Mouse (Mus musculus): ENCODE results near the gene Cmklr1. TPM values are rescaled to one million over a fixed set of nuclear protein-coding genes. Genes with fewer than 3 reads are reported as not detected.

Gene Cmklr1
- polyA plus RNA-seq, 1 experiment from 2014 or later = 2.2 TPM

GRCm38 (mm10) chr5:113608511-113608910 is 41.7 kb downstream of the Cmklr1 start:
- 0 out of 2 replicates have a peak, but pooled peaks cover 9% of the 10 kb centered on the region for H3K27me3 ChIP-seq (ENCODE audit: control insufficient read depth, insufficient read depth, low read length)
- H3K36me3 ChIP-seq (ENCODE audit: control insufficient read depth, insufficient read depth, low read length) = no peaks in the 10 kb centered on the region
- ATAC-seq (ENCODE audit: insufficient number of reproducible peaks, insufficient read depth, low FRiP score, low read depth) = no peak
- no peak overlapping the region for H3K4me2 ChIP-seq (ENCODE audit: low read length)
- H3K9me3 ChIP-seq (ENCODE audit: control insufficient read depth, low read length) = no peaks in the 10 kb centered on the region
- H3K9ac ChIP-seq (ENCODE audit: low read length) = no peak overlapping the region
- WGBS = 77% methylated on average over 8 of the region's 8 CpGs
- H3K4me3 ChIP-seq (ENCODE audit: control insufficient read depth in 1 of 2, insufficient read depth in 1 of 2, low read depth in 1 of 2, low read length in 2 of 2) = no peak overlapping the region
- 0 out of 4 replicates have a peak, but pooled peaks cover 0 to 8% of the 10 kb centered on the region in 2 experiments for H3K4me1 ChIP-seq (ENCODE audit: control insufficient read depth in 2 of 2, insufficient read depth in 2 of 2, low read length in 2 of 2)
- no peak overlapping the region for H3K27ac ChIP-seq (replicated peaks in 1 of 2; ENCODE audit: control insufficient read depth in 1 of 2, insufficient read depth in 1 of 2, low read depth in 2 of 2, low read length in 2 of 2)

- no peak overlapping the region for H3K4me2 ChIP-seq (ENCODE audit: low read length)
- 0 out of 4 replicates have a peak, but pooled peaks cover 0 to 8% of the 10 kb centered on the region in 2 experiments for H3K4me1 ChIP-seq (ENCODE audit: control insufficient read depth in 2 of 2, insufficient read depth in 2 of 2, low read length in 2 of 2)
- ATAC-seq (ENCODE audit: insufficient number of reproducible peaks, insufficient read depth, low FRiP score, low read depth) = no peak
- H3K36me3 ChIP-seq (ENCODE audit: control insufficient read depth, insufficient read depth, low read length) = no peaks in the 10 kb centered on the region
- WGBS = 33% methylated on average over 13 of the region's 13 CpGs
- H3K9ac ChIP-seq (ENCODE audit: low read length) = no peak overlapping the region
- no peak overlapping the region for H3K4me3 ChIP-seq (ENCODE audit: control insufficient read depth in 1 of 2, insufficient read depth in 1 of 2, low read depth in 1 of 2, low read length in 2 of 2)
- H3K27me3 ChIP-seq (ENCODE audit: control insufficient read depth, insufficient read depth, low read length) = 0 out of 2 replicates have a peak, but pooled peaks cover 9% of the 10 kb centered on the region
- H3K27ac ChIP-seq (replicated peaks in 1 of 2; ENCODE audit: control insufficient read depth in 1 of 2, insufficient read depth in 1 of 2, low read depth in 2 of 2, low read length in 2 of 2) = peak overlapping the region in 1 of 2 experiments; percentile 53; a peak in 2 of 4 replicates
- H3K9me3 ChIP-seq (ENCODE audit: control insufficient read depth, low read length) = no peaks in the 10 kb centered on the region
Measured at GRCm38 (mm10) chr5:113607941-113608431, 42.2 kb downstream of the Cmklr1 start.

- WGBS = 61% methylated on average over 8 of the region's 8 CpGs
- Histone ChIP-seq H3K36me3 (ENCODE audit: control insufficient read depth, insufficient read depth, low read length) (no peaks in the 10 kb centered on the region), H3K9me3 (ENCODE audit: control insufficient read depth, low read length) (no peaks in the 10 kb centered on the region), H3K4me3 (ENCODE audit: control insufficient read depth in 1 of 2, insufficient read depth in 1 of 2, low read depth in 1 of 2, low read length in 2 of 2) (no peak overlapping the region), H3K4me1 (ENCODE audit: control insufficient read depth in 2 of 2, insufficient read depth in 2 of 2, low read length in 2 of 2) (0 out of 4 replicates have a peak, but pooled peaks cover 0 to 8% of the 10 kb centered on the region in 2 experiments), H3K9ac (ENCODE audit: low read length) (no peak overlapping the region), H3K4me2 (ENCODE audit: low read length) (no peak overlapping the region), H3K27ac (replicated peaks in 1 of 2; ENCODE audit: control insufficient read depth in 1 of 2, insufficient read depth in 1 of 2, low read depth in 2 of 2, low read length in 2 of 2) (peak overlapping the region in 1 of 2 experiments; percentile 53; a peak in 2 of 4 replicates), H3K27me3 (ENCODE audit: control insufficient read depth, insufficient read depth, low read length) (0 out of 2 replicates have a peak, but pooled peaks cover 9% of the 10 kb centered on the region)
- ATAC-seq (ENCODE audit: insufficient number of reproducible peaks, insufficient read depth, low FRiP score, low read depth) = no peak
Measured at GRCm38 (mm10) chr5:113606961-113607785, 43.1 kb downstream of the Cmklr1 start.

GRCm38 (mm10) chr5:113606121-113606520 is 44.1 kb downstream of the Cmklr1 start:
- no peaks in the 10 kb centered on the region for H3K36me3 ChIP-seq (ENCODE audit: control insufficient read depth, insufficient read depth, low read length)
- no peaks in the 10 kb centered on the region for H3K9me3 ChIP-seq (ENCODE audit: control insufficient read depth, low read length)
- 0 out of 4 replicates have a peak, but pooled peaks cover 0 to 5% of the 10 kb centered on the region in 2 experiments for H3K4me1 ChIP-seq (ENCODE audit: control insufficient read depth in 2 of 2, insufficient read depth in 2 of 2, low read length in 2 of 2)
- WGBS = 77% methylated on average over 3 of the region's 3 CpGs
- no peak overlapping the region for H3K4me3 ChIP-seq (ENCODE audit: control insufficient read depth in 1 of 2, insufficient read depth in 1 of 2, low read depth in 1 of 2, low read length in 2 of 2)
- H3K27me3 ChIP-seq (ENCODE audit: control insufficient read depth, insufficient read depth, low read length) = 0 out of 2 replicates have a peak, but pooled peaks cover 9% of the 10 kb centered on the region
- ATAC-seq (ENCODE audit: insufficient number of reproducible peaks, insufficient read depth, low FRiP score, low read depth) = no peak
- H3K4me2 ChIP-seq (ENCODE audit: low read length) = no peak overlapping the region
- H3K9ac ChIP-seq (ENCODE audit: low read length) = no peak overlapping the region
- no peak overlapping the region for H3K27ac ChIP-seq (replicated peaks in 1 of 2; ENCODE audit: control insufficient read depth in 1 of 2, insufficient read depth in 1 of 2, low read depth in 2 of 2, low read length in 2 of 2)

GRCm38 (mm10) chr5:113604758-113605157 is 45.5 kb downstream of the Cmklr1 start:
- Histone ChIP-seq H3K4me1 (ENCODE audit: control insufficient read depth in 2 of 2, insufficient read depth in 2 of 2, low read length in 2 of 2) (0 out of 4 replicates have a peak, but pooled peaks cover 0 to 5% of the 10 kb centered on the region in 2 experiments), H3K4me2 (ENCODE audit: low read length) (no peak overlapping the region), H3K36me3 (ENCODE audit: control insufficient read depth, insufficient read depth, low read length) (no peaks in the 10 kb centered on the region), H3K27ac (replicated peaks in 1 of 2; ENCODE audit: control insufficient read depth in 1 of 2, insufficient read depth in 1 of 2, low read depth in 2 of 2, low read length in 2 of 2) (no peak overlapping the region), H3K9me3 (ENCODE audit: control insufficient read depth, low read length) (no peaks in the 10 kb centered on the region), H3K27me3 (ENCODE audit: control insufficient read depth, insufficient read depth, low read length) (0 out of 2 replicates have a peak, but pooled peaks cover 9% of the 10 kb centered on the region), H3K4me3 (ENCODE audit: control insufficient read depth in 1 of 2, insufficient read depth in 1 of 2, low read depth in 1 of 2, low read length in 2 of 2) (no peak overlapping the region), H3K9ac (ENCODE audit: low read length) (no peak overlapping the region)
- WGBS = 78% methylated on average over 4 of the region's 4 CpGs
- ATAC-seq (ENCODE audit: insufficient number of reproducible peaks, insufficient read depth, low FRiP score, low read depth) = no peak

- Histone ChIP-seq H3K9me3 (ENCODE audit: control insufficient read depth, low read length) (no peaks in the 10 kb centered on the region), H3K9ac (ENCODE audit: low read length) (no peak overlapping the region), H3K4me1 (ENCODE audit: control insufficient read depth in 2 of 2, insufficient read depth in 2 of 2, low read length in 2 of 2) (0 out of 4 replicates have a peak, but pooled peaks cover 0 to 4% of the 10 kb centered on the region in 2 experiments), H3K4me3 (ENCODE audit: control insufficient read depth in 1 of 2, insufficient read depth in 1 of 2, low read depth in 1 of 2, low read length in 2 of 2) (no peak overlapping the region), H3K27me3 (ENCODE audit: control insufficient read depth, insufficient read depth, low read length) (0 out of 2 replicates have a peak, but pooled peaks cover 6% of the 10 kb centered on the region), H3K4me2 (ENCODE audit: low read length) (no peak overlapping the region), H3K36me3 (ENCODE audit: control insufficient read depth, insufficient read depth, low read length) (no peaks in the 10 kb centered on the region), H3K27ac (replicated peaks in 1 of 2; ENCODE audit: control insufficient read depth in 1 of 2, insufficient read depth in 1 of 2, low read depth in 2 of 2, low read length in 2 of 2) (no peak overlapping the region)
- ATAC-seq (ENCODE audit: insufficient number of reproducible peaks, insufficient read depth, low FRiP score, low read depth) = no peak
- 54% methylated on average over 9 of the region's 9 CpGs for WGBS
Measured at GRCm38 (mm10) chr5:113603471-113603870, 46.8 kb downstream of the Cmklr1 start.

- no peak overlapping the region for H3K27ac ChIP-seq (replicated peaks in 1 of 2; ENCODE audit: control insufficient read depth in 1 of 2, insufficient read depth in 1 of 2, low read depth in 2 of 2, low read length in 2 of 2)
- H3K27me3 ChIP-seq (ENCODE audit: control insufficient read depth, insufficient read depth, low read length) = no peaks in the 10 kb centered on the region
- H3K4me2 ChIP-seq (ENCODE audit: low read length) = no peak overlapping the region
- 74% methylated on average over 4 of the region's 4 CpGs for WGBS
- ATAC-seq (ENCODE audit: insufficient number of reproducible peaks, insufficient read depth, low FRiP score, low read depth) = no peak
- no peaks in the 10 kb centered on the region for H3K4me1 ChIP-seq (ENCODE audit: control insufficient read depth in 2 of 2, insufficient read depth in 2 of 2, low read length in 2 of 2)
- no peaks in the 10 kb centered on the region for H3K9me3 ChIP-seq (ENCODE audit: control insufficient read depth, low read length)
- no peak overlapping the region for H3K9ac ChIP-seq (ENCODE audit: low read length)
- no peak overlapping the region for H3K4me3 ChIP-seq (ENCODE audit: control insufficient read depth in 1 of 2, insufficient read depth in 1 of 2, low read depth in 1 of 2, low read length in 2 of 2)
- no peaks in the 10 kb centered on the region for H3K36me3 ChIP-seq (ENCODE audit: control insufficient read depth, insufficient read depth, low read length)
Measured at GRCm38 (mm10) chr5:113600803-113601202, 49.4 kb downstream of the Cmklr1 start.

Data from heart, embryonic 14.5 days (tissue).